Mouse (Mus musculus) megakaryocyte, embryonic 14.5 days (primary cell): Measurements from ENCODE around the gene Rab3il1. TPM values are rescaled to one million over a fixed set of nuclear protein-coding genes. Genes with fewer than 3 reads are reported as not detected.
A peak's percentile ranks its signal among the peaks of the same experiment; 100 is the strongest.

Experiments used
- H3K27me3 ChIP-seq: replicated peaks from 2 replicates; pipeline ENCODE3; 2012; ENCODE audit warnings: inconsistent platforms
- H3K36me3 ChIP-seq: replicated peaks from 2 replicates; pipeline ENCODE3; 2012; ENCODE audit warnings: low read length, inconsistent platforms, mixed read lengths
- H3K4me1 ChIP-seq: 2 replicates; pipeline ENCODE4 v1.6.1; 2012; ENCODE audit warnings: inconsistent platforms
- H3K4me3 ChIP-seq: replicated peaks from 2 replicates; pipeline ENCODE3; 2012; ENCODE audit warnings: moderate library complexity, mild to moderate bottlenecking, inconsistent platforms
- H3K9me3 ChIP-seq: 2 replicates; pipeline ENCODE4 v1.6.1; 2012; ENCODE audit warnings: inconsistent platforms
- FLI1 ChIP-seq: IDR thresholded peaks from 2 replicates; pipeline ENCODE4 v1.6.1; 2012; ENCODE audit warnings: low read length, inconsistent platforms, mixed read lengths
- GATA1 ChIP-seq: IDR thresholded peaks from 3 replicates; pipeline ENCODE4 v1.6.1; 2012; ENCODE audit warnings: mixed read lengths, low read length, inconsistent platforms, borderline replicate concordance
- polyA plus RNA-seq: library from polyadenylated mRNA; stranded (reverse); fragments of >175 nt; gene quantifications from 2 replicates; pipeline ENCODE4 v1.2.3, GENCODE M21; 2012; ENCODE audit warnings: low replicate concordance; ENCODE audit not compliant: insufficient read depth

The Rab3il1 gene
- polyA plus RNA-seq, 1 experiment = 8.8 TPM

DNA sequence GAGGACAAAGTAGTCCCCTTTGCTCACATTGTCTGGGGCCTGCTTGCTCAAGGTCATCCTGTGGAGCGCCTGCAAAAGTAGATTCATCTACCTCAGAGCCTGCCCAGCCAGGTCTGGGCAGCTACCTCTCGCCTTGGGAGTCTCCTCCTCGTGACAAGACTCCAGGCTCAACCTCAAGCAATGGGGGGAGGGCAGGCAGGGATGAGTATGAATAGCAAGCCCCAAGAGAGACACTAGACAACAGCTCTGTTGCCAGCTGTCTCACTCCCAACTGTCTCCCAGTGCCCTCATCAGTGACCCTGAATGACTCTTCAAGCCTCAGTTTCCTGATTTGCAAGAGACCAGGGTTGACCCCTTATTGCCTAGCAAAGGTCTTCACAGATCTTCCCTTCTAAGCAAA lies 11.9 kb downstream of the Rab3il1 start:
- no peaks in the 10 kb centered on the region for H3K36me3 ChIP-seq
- peaks cover 44% of the 10 kb centered on the region for H3K4me1 ChIP-seq
- H3K27me3 ChIP-seq = peaks cover 74% of the 10 kb centered on the region
- no peaks in the 10 kb centered on the region for H3K9me3 ChIP-seq
- no peak overlapping the region for H3K4me3 ChIP-seq
- no peak for TF ChIP-seq GATA1
- no peak for TF ChIP-seq FLI1

DNA sequence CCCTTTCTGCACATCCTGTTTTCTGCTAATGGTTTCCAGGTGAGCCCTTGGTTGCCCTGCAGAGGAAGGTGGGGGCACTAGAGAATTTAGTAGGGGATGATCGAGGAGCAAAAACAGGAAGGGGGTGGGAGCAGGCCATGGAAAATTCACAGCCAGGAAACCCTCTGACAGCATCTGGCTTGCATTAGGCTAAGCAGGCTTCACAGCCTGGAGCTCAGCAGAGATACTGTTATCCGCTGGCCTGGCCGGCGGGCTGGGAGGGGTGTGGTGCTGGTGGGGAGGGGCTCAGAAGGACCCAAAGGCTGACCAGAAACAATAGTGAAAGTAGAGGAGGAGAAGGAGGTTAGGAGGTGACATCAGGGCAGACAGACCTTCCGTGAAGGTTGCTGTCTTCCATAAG lies 12.4 kb downstream of the Rab3il1 start:
- TF ChIP-seq FLI1 (no peak), GATA1 (no peak)
- Histone ChIP-seq H3K36me3 (no peaks in the 10 kb centered on the region), H3K4me1 (peaks cover 50% of the 10 kb centered on the region), H3K4me3 (no peak overlapping the region), H3K27me3 (peaks cover 76% of the 10 kb centered on the region), H3K9me3 (no peaks in the 10 kb centered on the region)

GRCm38 (mm10) chr19:10014824-10015223 lies 13.4 kb downstream of the Rab3il1 start:
- peaks cover 56% of the 10 kb centered on the region for H3K4me1 ChIP-seq
- no peak for TF ChIP-seq GATA1
- TF ChIP-seq FLI1 = no peak
- H3K27me3 ChIP-seq = peaks cover 78% of the 10 kb centered on the region
- H3K36me3 ChIP-seq = no peaks in the 10 kb centered on the region
- H3K9me3 ChIP-seq = no peaks in the 10 kb centered on the region
- no peak overlapping the region for H3K4me3 ChIP-seq

DNA sequence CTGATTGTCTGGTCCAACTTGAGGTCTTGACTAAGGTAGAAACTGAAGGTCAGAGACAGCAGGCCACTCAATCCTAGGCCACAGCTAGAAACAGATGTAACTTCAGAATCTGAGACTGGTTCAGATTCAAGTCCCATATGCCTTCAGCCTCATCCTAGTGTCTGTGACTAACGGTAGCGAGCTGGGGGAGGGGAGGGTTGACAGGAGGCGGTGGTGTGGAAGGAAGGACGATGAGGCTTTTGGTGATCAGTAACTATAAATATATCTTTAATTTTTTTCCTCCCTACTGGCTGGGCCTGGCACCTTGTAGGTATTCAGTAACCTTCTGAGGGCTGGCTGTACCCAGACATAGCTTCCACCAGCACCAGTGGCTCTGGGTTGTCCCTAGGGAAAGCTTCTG lies 14.0 kb downstream of the Rab3il1 start:
- H3K4me3 ChIP-seq = no peak overlapping the region
- H3K27me3 ChIP-seq = peaks cover 75% of the 10 kb centered on the region
- peaks cover 56% of the 10 kb centered on the region for H3K4me1 ChIP-seq
- no peak for TF ChIP-seq FLI1
- TF ChIP-seq GATA1 = no peak
- H3K9me3 ChIP-seq = no peaks in the 10 kb centered on the region
- no peaks in the 10 kb centered on the region for H3K36me3 ChIP-seq

DNA sequence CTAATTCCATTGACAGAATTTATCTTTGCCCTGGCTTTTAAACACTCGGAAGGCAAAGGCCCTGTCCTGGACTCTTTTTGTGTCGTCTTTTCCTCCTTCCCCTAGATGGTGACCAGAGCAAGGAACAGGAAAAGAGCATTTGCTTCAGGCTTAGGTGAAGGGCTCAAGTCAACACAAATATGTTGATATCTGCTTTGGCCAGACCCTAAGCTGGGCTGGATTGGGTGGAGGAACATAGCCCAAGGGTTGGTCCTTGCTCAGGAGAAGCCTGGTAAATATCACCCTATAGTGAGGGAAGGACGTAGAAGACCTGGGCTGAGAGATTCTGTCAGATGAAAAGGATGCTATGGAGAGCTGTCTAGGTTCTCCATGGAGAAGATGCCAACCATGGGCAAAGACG lies 14.7 kb downstream of the Rab3il1 start:
- TF ChIP-seq FLI1 (no peak), GATA1 (no peak)
- H3K27me3 ChIP-seq = peaks cover 75% of the 10 kb centered on the region
- H3K36me3 ChIP-seq = no peaks in the 10 kb centered on the region
- no peaks in the 10 kb centered on the region for H3K9me3 ChIP-seq
- no peak overlapping the region for H3K4me3 ChIP-seq
- peaks cover 60% of the 10 kb centered on the region for H3K4me1 ChIP-seq

- Histone ChIP-seq H3K27me3 (peaks cover 77% of the 10 kb centered on the region), H3K36me3 (no peaks in the 10 kb centered on the region), H3K9me3 (no peaks in the 10 kb centered on the region), H3K4me1 (peaks cover 77% of the 10 kb centered on the region), H3K4me3 (peak overlapping the region; percentile 90)
- TF ChIP-seq FLI1 = no peak
- no peak for TF ChIP-seq GATA1
These were observed 16.4 kb downstream of the Rab3il1 start for GRCm38 (mm10) chr19:10017637-10018526.

DNA sequence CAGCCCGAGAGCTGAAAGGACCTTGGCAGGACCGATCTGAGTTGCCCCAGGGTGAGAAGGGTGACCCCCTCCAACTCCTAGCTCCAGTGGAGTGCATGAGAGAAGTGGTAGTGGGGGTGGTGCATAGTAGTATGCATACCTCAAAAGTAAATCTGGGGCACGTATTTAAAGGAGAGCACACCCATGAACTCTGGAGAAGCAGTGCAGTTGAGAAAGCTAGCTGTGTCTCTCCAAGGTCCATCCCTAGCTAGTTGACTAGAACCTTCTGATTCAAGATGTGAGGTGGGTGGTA lies 17.0 kb downstream of the Rab3il1 start:
- peaks cover 78% of the 10 kb centered on the region for H3K4me1 ChIP-seq
- H3K36me3 ChIP-seq = no peaks in the 10 kb centered on the region

GRCm38 (mm10) chr19:10019214-10019760 lies 17.8 kb downstream of the Rab3il1 start:
- peaks cover 73% of the 10 kb centered on the region for H3K27me3 ChIP-seq
- peak overlapping the region; percentile 90 for H3K4me3 ChIP-seq
- peaks cover 78% of the 10 kb centered on the region for H3K4me1 ChIP-seq
- no peaks in the 10 kb centered on the region for H3K36me3 ChIP-seq
- TF ChIP-seq GATA1 (no peak), FLI1 (no peak)
- no peaks in the 10 kb centered on the region for H3K9me3 ChIP-seq

More for the DNA sequence above, 17.0 kb downstream of the Rab3il1 start:
- Histone ChIP-seq H3K9me3 (no peaks in the 10 kb centered on the region), H3K4me3 (peak overlapping the region; percentile 90), H3K27me3 (peaks cover 74% of the 10 kb centered on the region)
- TF ChIP-seq GATA1 (no peak), FLI1 (no peak)

DNA sequence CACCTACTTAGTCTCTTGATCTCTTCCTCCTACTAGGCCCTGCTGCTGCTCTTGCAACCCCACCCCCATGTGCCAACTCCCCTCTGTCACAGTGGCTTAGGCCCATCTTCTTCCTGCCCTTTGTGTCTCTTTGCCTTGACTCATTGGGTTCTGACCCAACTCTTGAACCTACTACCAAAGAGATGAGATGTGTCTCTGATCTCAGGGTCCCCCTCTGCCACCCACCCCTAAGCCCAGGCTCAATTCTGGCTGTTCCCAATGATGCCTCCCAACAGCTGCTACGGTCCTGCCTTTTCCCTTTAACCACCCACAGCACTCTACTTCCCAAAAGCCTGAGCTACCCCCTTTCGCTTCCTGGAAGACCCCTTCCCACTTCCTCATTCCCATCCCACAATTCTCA lies 20.5 kb downstream of the Rab3il1 start:
- Histone ChIP-seq H3K9me3 (no peaks in the 10 kb centered on the region), H3K27me3 (peaks cover 55% of the 10 kb centered on the region), H3K4me1 (peaks cover 84% of the 10 kb centered on the region), H3K4me3 (peak overlapping the region; percentile 28), H3K36me3 (no peaks in the 10 kb centered on the region)
- no peak for TF ChIP-seq FLI1
- TF ChIP-seq GATA1 = no peak

GRCm38 (mm10) chr19:10022414-10023303 lies 21.2 kb downstream of the Rab3il1 start:
- no peaks in the 10 kb centered on the region for H3K36me3 ChIP-seq
- peaks cover 88% of the 10 kb centered on the region for H3K4me1 ChIP-seq
- no peaks in the 10 kb centered on the region for H3K9me3 ChIP-seq
- H3K27me3 ChIP-seq = peaks cover 55% of the 10 kb centered on the region
- peak overlapping the region; percentile 25 for H3K4me3 ChIP-seq
- TF ChIP-seq GATA1 = no peak
- TF ChIP-seq FLI1 = no peak
